Mouse (Mus musculus) C3H10T1/2 (cell line): ENCODE data around the gene Tvp23a. TPM values are rescaled to one million over a fixed set of nuclear protein-coding genes. Genes with fewer than 3 reads are reported as not detected.

Experiments used
- polyA plus RNA-seq, 2 experiments: library from polyadenylated mRNA; unstranded; fragments of >200 nt; fragmentation: generic; extraction: Trizol; gene quantifications; one replicate each; pipeline ENCODE4 v1.2.1; 2012; ENCODE audit warnings: missing spikeins in 2 of 2

Tvp23a gene
- 10 to 100 TPM in 1 of 2 experiments, 1 to 10 TPM in 1; 3.8 to 22.2 TPM for polyA plus RNA-seq

GRCm38 (mm10) chr16:10447264-10447594 lies at the start of gene Tvp23a:
Gene Tvp23a (minus strand): TSS chr16:10447362.

GRCm38 (mm10) chr16:10479857-10480256 lies 32.7 kb upstream of the Tvp23a start, which contains the start of gene Ciita:
Gene Ciita (plus strand): TSS chr16:10480059.

GRCm38 (mm10) chr16:10411764-10412746 lies 35.1 kb downstream of the Tvp23a start, which contains the start of gene Nubp1:
Gene Nubp1 (plus strand): TSS chr16:10411948.

GRCm38 (mm10) chr16:10394699-10395540 lies 52.2 kb downstream of the Tvp23a start, which contains the start of gene Tekt5:
Gene Tekt5 (minus strand): TSS chr16:10395490.

Other genes with a start within 250 kb of the Tvp23a start
- gene Emp2, start 133.4 kb downstream of the Tvp23a start, polyA plus RNA-seq = 10 to 100 TPM; 13.2 to 27.6 TPM
- gene Tekt5, start 51.9 kb downstream of the Tvp23a start, polyA plus RNA-seq = under 1 TPM in 1 of 2 experiments, not detected in 1; 0.07 TPM
- gene Nubp1, start 35.4 kb downstream of the Tvp23a start, polyA plus RNA-seq = 10 to 100 TPM; 29.3 to 68.7 TPM
- under 1 TPM; 0.01 to 0.07 TPM for gene Ciita, start 32.7 kb upstream of the Tvp23a start, polyA plus RNA-seq
- gene Dexi, start 95.7 kb upstream of the Tvp23a start, polyA plus RNA-seq = 10 to 100 TPM; 14.9 to 43.5 TPM
- 10 to 100 TPM in 1 of 2 experiments, 1 to 10 TPM in 1; 3.3 to 11.1 TPM for gene Clec16a, start 98.0 kb upstream of the Tvp23a start, polyA plus RNA-seq